Mouse (Mus musculus) testis, postnatal 10 days (tissue): ENCODE results near the gene Cnfn.
"Not testable (repeated sequence)": the region's sequence is repeated elsewhere in the genome, so short reads cannot be mapped to it uniquely, and the experiment has no call there.

ENCODE experiments used
- DNase-seq: peaks from one replicate; pipeline ENCODE4 v3.0.0; 2021; ENCODE audit warnings: low spot score

Gene Cnfn

GRCm38 (mm10) chr7:25369058-25369749 is at the start of gene Cnfn:
Cnfn (minus strand) TSS chr7:25369724.
- DNase-seq: no peak

- DNase-seq: peak; percentile 62
Measured at GRCm38 (mm10) chr7:25417597-25417996, 48.1 kb upstream of the Cnfn start.

GRCm38 (mm10) chr7:25412833-25413441 is 43.4 kb upstream of the Cnfn start, which contains the start of gene Cxcl17:
Cxcl17 (minus strand) TSS chr7:25412886.
- DNase-seq: no peak

GRCm38 (mm10) chr7:25411861-25412260 is 42.3 kb upstream of the Cnfn start:
- no peak for DNase-seq

GRCm38 (mm10) chr7:25410969-25411615 is 41.6 kb upstream of the Cnfn start:
- no peak for DNase-seq

- no peak for DNase-seq
Measured at GRCm38 (mm10) chr7:25409114-25409760, 39.7 kb upstream of the Cnfn start.

GRCm38 (mm10) chr7:25406468-25406867 is 36.9 kb upstream of the Cnfn start:
- DNase-seq: no peak

GRCm38 (mm10) chr7:25402671-25403101 is 33.2 kb upstream of the Cnfn start:
- DNase-seq: no peak

- DNase-seq: no peak
Measured at GRCm38 (mm10) chr7:25401986-25402385, 32.5 kb upstream of the Cnfn start.

GRCm38 (mm10) chr7:25401551-25401950 is 32.0 kb upstream of the Cnfn start:
- DNase-seq: no peak

- DNase-seq: not testable (repeated sequence)
Measured at GRCm38 (mm10) chr7:25399028-25399427, 29.5 kb upstream of the Cnfn start.

GRCm38 (mm10) chr7:25398610-25399009 is 29.1 kb upstream of the Cnfn start, which contains the start of gene Lipe:
Lipe (minus strand) TSS chr7:25398710.
- no peak for DNase-seq

- DNase-seq: no peak
Measured at GRCm38 (mm10) chr7:25396621-25397020, 27.1 kb upstream of the Cnfn start.

- peak; percentile 98 for DNase-seq
Measured at GRCm38 (mm10) chr7:25395558-25396521, 26.3 kb upstream of the Cnfn start.

GRCm38 (mm10) chr7:25395186-25395557 is 25.6 kb upstream of the Cnfn start:
- DNase-seq: no peak

- DNase-seq: no peak
Measured at GRCm38 (mm10) chr7:25394754-25395153, 25.2 kb upstream of the Cnfn start.

- no peak for DNase-seq
Measured at GRCm38 (mm10) chr7:25393451-25394210, 24.1 kb upstream of the Cnfn start.

GRCm38 (mm10) chr7:25392851-25393250 is 23.3 kb upstream of the Cnfn start:
- no peak for DNase-seq

GRCm38 (mm10) chr7:25391856-25392453 is 22.4 kb upstream of the Cnfn start:
- DNase-seq: no peak

GRCm38 (mm10) chr7:25390986-25391385 is 21.5 kb upstream of the Cnfn start:
- no peak for DNase-seq
